Mouse (Mus musculus): ENCODE measurements around the gene Sgf29.

DNA sequence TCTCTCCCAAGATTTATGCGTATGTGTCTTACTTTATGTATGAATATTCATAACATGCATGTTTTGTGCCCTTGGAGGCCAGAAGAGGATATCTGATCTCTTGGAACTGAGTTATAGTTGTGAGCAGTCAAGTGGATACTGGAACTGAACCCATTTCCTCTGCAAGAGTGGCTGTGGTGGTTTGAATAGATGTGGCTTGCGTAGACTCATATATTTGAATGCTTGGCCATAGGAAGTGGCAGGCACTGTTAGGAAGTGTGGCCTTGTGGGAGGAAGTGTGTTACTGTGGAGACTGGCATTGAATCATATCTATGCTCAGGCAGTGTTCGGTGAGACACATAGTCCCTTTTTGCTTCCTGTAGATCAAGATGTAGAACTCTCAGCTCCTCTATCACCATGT is 6.6 kb downstream of the Sgf29 start:
- TF ChIP-seq HCFC1 (IDR thresholded peaks at IDR 0.05; ENCODE audit: borderline replicate concordance, insufficient read depth, low read length) (no peak), ZNF384 (IDR thresholded peaks at IDR 0.05; ENCODE audit: low read depth, low read length) (no peak), ZC3H11A (IDR thresholded peaks at IDR 0.05; ENCODE audit: borderline replicate concordance, low read depth, low read length) (no peak), CHD2 (IDR thresholded peaks at IDR 0.05; ENCODE audit: low read depth, low read length) (no peak)

All from ES-E14 (cell line).